Mouse (Mus musculus): Measurements from ENCODE around the gene Glb1. TPM values are rescaled to one million over a fixed set of nuclear protein-coding genes. Genes with fewer than 3 reads are reported as not detected.

The Glb1 gene
- polyA plus RNA-seq, 2 experiments = 10.2 to 13.1 TPM

DNA sequence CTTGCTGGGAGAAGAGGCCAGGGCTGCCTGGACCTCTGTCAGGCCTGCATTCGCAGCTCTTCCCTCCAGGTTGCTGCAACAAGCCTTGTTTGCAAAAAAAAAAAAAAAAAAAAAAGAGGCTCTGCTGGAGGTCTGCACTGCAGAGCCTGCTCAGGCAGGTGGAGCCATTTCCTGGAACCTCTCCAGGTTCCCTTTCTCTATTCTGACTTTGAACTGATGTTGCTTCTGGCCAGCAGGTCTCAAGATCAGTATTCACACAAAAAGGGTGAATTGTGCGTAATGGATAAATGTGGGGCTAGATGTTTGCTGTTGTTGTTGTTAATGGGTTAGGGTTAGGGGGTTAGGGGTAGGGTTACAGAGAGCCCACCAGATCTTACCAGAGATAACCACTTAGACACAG, 34.8 kb downstream of the Glb1 start:
- 60% methylated on average over 2 of the region's 2 CpGs for WGBS (ENCODE audit: insufficient replicate concordance)
- H3K27me3 ChIP-seq (ENCODE audit: control insufficient read depth, insufficient read depth, low read length) = no peaks in the 10 kb centered on the region
- no peak overlapping the region for H3K4me2 ChIP-seq (ENCODE audit: low read depth)
- ATAC-seq (ENCODE audit: insufficient read depth) = no peak
- no peak overlapping the region for H3K27ac ChIP-seq
- no peak for TF ChIP-seq CTCF (IDR thresholded peaks at IDR 0.05; ENCODE audit: low read depth)
- no peak for TF ChIP-seq EP300 (IDR thresholded peaks at IDR 0.05; ENCODE audit: low read depth)
- no peak for DNase-seq (ENCODE audit: low read depth in 3 of 3, low spot score in 3 of 3)
- no peak overlapping the region for H3K4me3 ChIP-seq (ENCODE audit: insufficient read depth in 1 of 2, low read depth in 2 of 2, low read length in 2 of 2)
- no peaks in the 10 kb centered on the region for H3K36me3 ChIP-seq (replicated peaks; ENCODE audit: control insufficient read depth, insufficient read depth, low read depth)
- no peaks in the 10 kb centered on the region for H3K4me1 ChIP-seq (replicated peaks; ENCODE audit: control insufficient read depth in 2 of 2, insufficient read depth in 2 of 2, low read length in 1 of 2)
- H3K9me3 ChIP-seq (ENCODE audit: control insufficient read depth, low read length) = no peaks in the 10 kb centered on the region
- H3K9ac ChIP-seq (replicated peaks) = no peak overlapping the region

DNA sequence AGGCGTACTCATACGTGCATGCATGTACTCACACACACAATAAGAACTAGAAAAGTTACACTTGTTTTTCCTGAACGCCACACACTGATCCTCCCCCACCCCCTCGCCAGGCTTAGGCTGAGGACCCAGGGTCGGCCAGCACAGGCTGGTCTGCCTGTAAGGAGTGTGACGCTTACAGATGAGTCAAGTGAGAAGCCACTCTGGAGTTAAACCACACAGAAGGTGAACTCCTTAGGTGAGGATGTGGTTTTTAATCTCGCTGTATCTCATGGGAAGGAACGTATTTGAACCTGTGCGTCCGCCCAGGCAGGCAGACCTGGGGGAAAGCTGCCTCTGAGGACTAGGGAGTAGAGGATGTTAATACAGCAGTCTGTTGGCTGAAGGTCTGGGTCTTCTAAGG, 39.7 kb downstream of the Glb1 start:
- H3K27me3 ChIP-seq (ENCODE audit: control insufficient read depth, insufficient read depth, low read length) = no peaks in the 10 kb centered on the region
- ATAC-seq (ENCODE audit: insufficient read depth) = no peak
- H3K9me3 ChIP-seq (ENCODE audit: control insufficient read depth, low read length) = no peaks in the 10 kb centered on the region
- no peak overlapping the region for H3K9ac ChIP-seq (replicated peaks)
- no peaks in the 10 kb centered on the region for H3K4me1 ChIP-seq (replicated peaks; ENCODE audit: control insufficient read depth in 2 of 2, insufficient read depth in 2 of 2, low read length in 1 of 2)
- no peak for DNase-seq (ENCODE audit: low read depth in 3 of 3, low spot score in 3 of 3)
- no peaks in the 10 kb centered on the region for H3K36me3 ChIP-seq (replicated peaks; ENCODE audit: control insufficient read depth, insufficient read depth, low read depth)
- WGBS (ENCODE audit: insufficient replicate concordance) = 72% methylated on average over 10 of the region's 10 CpGs
- H3K4me3 ChIP-seq (ENCODE audit: insufficient read depth in 1 of 2, low read depth in 2 of 2, low read length in 2 of 2) = no peak overlapping the region
- TF ChIP-seq CTCF (IDR thresholded peaks at IDR 0.05; ENCODE audit: low read depth) (no peak), EP300 (IDR thresholded peaks at IDR 0.05; ENCODE audit: low read depth) (no peak)
- H3K27ac ChIP-seq = no peak overlapping the region
- H3K4me2 ChIP-seq (ENCODE audit: low read depth) = no peak overlapping the region

DNA sequence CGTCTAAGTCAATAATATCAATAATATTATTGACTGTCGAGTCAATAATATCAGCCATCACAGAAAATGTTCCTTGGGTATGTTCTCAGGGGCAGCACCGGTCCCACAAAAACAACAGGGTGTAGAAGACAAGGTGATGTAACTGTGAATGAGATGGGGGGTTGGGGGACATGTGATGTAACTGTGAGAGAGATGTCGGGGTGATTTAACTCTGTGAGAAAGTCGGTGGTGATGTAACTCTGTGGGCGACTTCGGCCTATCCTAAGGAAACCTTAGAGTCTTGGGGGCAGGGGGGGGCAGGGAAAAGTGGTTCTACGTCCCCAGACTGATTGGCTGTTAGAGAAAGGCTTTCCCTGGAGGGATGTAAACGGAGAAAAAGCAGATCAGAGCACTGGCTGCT, 41.3 kb downstream of the Glb1 start:
- Histone ChIP-seq H3K4me1 (replicated peaks; ENCODE audit: control insufficient read depth in 2 of 2, insufficient read depth in 2 of 2, low read length in 1 of 2) (no peaks in the 10 kb centered on the region), H3K36me3 (replicated peaks; ENCODE audit: control insufficient read depth, insufficient read depth, low read depth) (no peaks in the 10 kb centered on the region), H3K9me3 (ENCODE audit: control insufficient read depth, low read length) (no peaks in the 10 kb centered on the region), H3K27ac (no peak overlapping the region), H3K4me2 (ENCODE audit: low read depth) (no peak overlapping the region), H3K9ac (replicated peaks) (no peak overlapping the region), H3K27me3 (ENCODE audit: control insufficient read depth, insufficient read depth, low read length) (no peaks in the 10 kb centered on the region), H3K4me3 (ENCODE audit: insufficient read depth in 1 of 2, low read depth in 2 of 2, low read length in 2 of 2) (no peak overlapping the region)
- ATAC-seq (ENCODE audit: insufficient read depth) (no peak), DNase-seq (ENCODE audit: low read depth in 3 of 3, low spot score in 3 of 3) (no peak)
- 74% methylated on average over 9 of the region's 9 CpGs for WGBS (ENCODE audit: insufficient replicate concordance)
- no peak for TF ChIP-seq EP300 (IDR thresholded peaks at IDR 0.05; ENCODE audit: low read depth)
- no peak for TF ChIP-seq CTCF (IDR thresholded peaks at IDR 0.05; ENCODE audit: low read depth)

DNA sequence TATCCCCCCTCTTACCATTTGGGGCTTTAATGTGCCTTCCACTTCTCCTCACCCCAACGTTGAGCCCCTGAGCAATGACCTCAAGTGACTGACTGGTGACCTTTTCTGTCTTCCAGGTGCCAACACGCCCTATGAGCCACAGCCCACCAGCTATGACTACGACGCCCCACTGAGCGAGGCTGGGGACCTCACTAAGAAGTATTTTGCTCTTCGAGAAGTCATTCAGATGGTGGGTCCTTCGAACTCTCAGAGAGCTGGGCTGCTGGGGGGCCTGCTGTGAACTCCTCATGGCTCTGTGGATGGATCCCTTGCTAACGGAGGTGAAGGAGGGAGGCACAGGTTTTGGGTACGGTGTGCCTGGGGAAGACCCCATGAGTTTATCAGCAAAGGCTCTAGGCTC, 42.0 kb downstream of the Glb1 start:
- H3K27ac ChIP-seq = no peak overlapping the region
- H3K4me2 ChIP-seq (ENCODE audit: low read depth) = no peak overlapping the region
- no peaks in the 10 kb centered on the region for H3K9me3 ChIP-seq (ENCODE audit: control insufficient read depth, low read length)
- WGBS (ENCODE audit: insufficient replicate concordance) = 73% methylated on average over 9 of the region's 9 CpGs
- no peak overlapping the region for H3K9ac ChIP-seq (replicated peaks)
- ATAC-seq (ENCODE audit: insufficient read depth) = no peak
- TF ChIP-seq EP300 (IDR thresholded peaks at IDR 0.05; ENCODE audit: low read depth) = no peak
- no peak for TF ChIP-seq CTCF (IDR thresholded peaks at IDR 0.05; ENCODE audit: low read depth)
- no peaks in the 10 kb centered on the region for H3K4me1 ChIP-seq (replicated peaks; ENCODE audit: control insufficient read depth in 2 of 2, insufficient read depth in 2 of 2, low read length in 1 of 2)
- H3K4me3 ChIP-seq (ENCODE audit: insufficient read depth in 1 of 2, low read depth in 2 of 2, low read length in 2 of 2) = no peak overlapping the region
- no peaks in the 10 kb centered on the region for H3K36me3 ChIP-seq (replicated peaks; ENCODE audit: control insufficient read depth, insufficient read depth, low read depth)
- no peaks in the 10 kb centered on the region for H3K27me3 ChIP-seq (ENCODE audit: control insufficient read depth, insufficient read depth, low read length)
- DNase-seq (ENCODE audit: low read depth in 3 of 3, low spot score in 3 of 3) = no peak

DNA sequence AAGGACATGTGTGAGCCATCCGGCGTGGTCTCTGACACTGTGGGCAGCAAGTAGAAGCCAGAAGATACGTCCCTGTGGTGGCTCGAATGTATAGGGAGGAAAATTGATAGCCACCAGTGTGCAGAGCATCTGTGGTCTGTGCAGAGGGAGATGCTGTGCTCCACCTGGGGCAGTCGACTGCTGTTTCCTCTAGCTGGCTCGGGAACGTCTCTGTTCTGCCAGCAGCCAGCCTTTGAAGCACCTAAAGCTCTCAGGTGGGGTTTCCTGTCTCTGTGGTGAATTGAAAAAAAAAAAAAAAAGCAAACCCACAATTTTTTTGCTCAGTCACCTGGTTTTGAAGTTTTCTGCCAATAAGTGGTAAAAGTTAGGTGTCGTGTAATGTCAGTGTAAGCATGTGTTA, 42.5 kb downstream of the Glb1 start:
- no peaks in the 10 kb centered on the region for H3K36me3 ChIP-seq (replicated peaks; ENCODE audit: control insufficient read depth, insufficient read depth, low read depth)
- no peaks in the 10 kb centered on the region for H3K4me1 ChIP-seq (replicated peaks; ENCODE audit: control insufficient read depth in 2 of 2, insufficient read depth in 2 of 2, low read length in 1 of 2)
- no peaks in the 10 kb centered on the region for H3K27me3 ChIP-seq (ENCODE audit: control insufficient read depth, insufficient read depth, low read length)
- ATAC-seq (ENCODE audit: insufficient read depth) (no peak), DNase-seq (ENCODE audit: low read depth in 3 of 3, low spot score in 3 of 3) (no peak)
- no peak overlapping the region for H3K9ac ChIP-seq (replicated peaks)
- TF ChIP-seq CTCF (IDR thresholded peaks at IDR 0.05; ENCODE audit: low read depth) = no peak
- TF ChIP-seq EP300 (IDR thresholded peaks at IDR 0.05; ENCODE audit: low read depth) = no peak
- H3K4me3 ChIP-seq (ENCODE audit: insufficient read depth in 1 of 2, low read depth in 2 of 2, low read length in 2 of 2) = no peak overlapping the region
- WGBS (ENCODE audit: insufficient replicate concordance) = 72% methylated on average over 8 of the region's 8 CpGs
- no peak overlapping the region for H3K27ac ChIP-seq
- H3K4me2 ChIP-seq (ENCODE audit: low read depth) = no peak overlapping the region
- no peaks in the 10 kb centered on the region for H3K9me3 ChIP-seq (ENCODE audit: control insufficient read depth, low read length)
